ENCODE assay signal across 27 mouse cellular contexts in the genomic region with DNA sequence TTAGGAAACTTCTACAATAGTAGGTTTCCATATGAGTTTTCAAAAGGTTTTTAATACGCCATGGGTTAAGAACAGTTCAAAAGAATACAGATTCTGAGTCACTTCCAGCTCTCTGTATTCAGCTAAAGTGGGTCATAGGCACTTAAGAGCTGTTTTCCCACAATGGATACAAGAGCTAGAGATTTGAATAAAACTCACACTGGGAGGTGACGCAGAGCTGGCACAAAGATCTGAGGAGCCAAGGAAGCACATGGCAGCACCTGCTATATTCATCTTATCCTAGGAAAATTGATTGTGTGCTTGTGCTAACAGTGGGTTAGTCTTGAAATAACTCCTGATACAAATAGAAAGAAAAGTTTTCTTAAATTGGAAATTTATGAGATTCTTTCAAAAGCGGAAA.
A peak's percentile ranks its signal among the peaks of the same experiment; 100 is the strongest.
DNase-seq lines count a peak whose midpoint lies in the region; ATAC-seq and TF ChIP-seq lines count a peak whose summit lies in the region.
"Had no signal": no experiment of that assay in that cellular context is flagged by ENCODE, and none has a peak within 500 bp of the region (broad histone marks: within the 10 kb centered on the region; RNA-seq: fewer than 3 reads in every experiment).

No protein-coding gene starts in this region.

- H3K4me3 ChIP-seq in forebrain, embryonic 14.5 days (ENCODE audit: low read depth, low read length), result no peak overlapping the region
- no peak overlapping the region for H3K4me3 ChIP-seq in forebrain, embryonic 15.5 days
- H3K4me3 ChIP-seq in limb, embryonic 14.5 days (replicated peaks; ENCODE audit: low read length), result no peak overlapping the region
- H3K4me3 ChIP-seq in limb, embryonic 10.5 days, result no peak overlapping the region
- H3K4me3 ChIP-seq: forebrain, embryonic 13.5 days; intestine, embryonic 15.5 days; layer of hippocampus, adult 2 months; limb, embryonic 13.5 days; liver, embryonic 12.5 days; midbrain, embryonic 15.5 days; myocyte; neural tube, embryonic 12.5 days had no signal

- H3K27me3 ChIP-seq in forebrain, embryonic 14.5 days (replicated peaks; ENCODE audit: control insufficient read depth, insufficient read depth, low read length), result no peaks in the 10 kb centered on the region
- no peaks in the 10 kb centered on the region for H3K27me3 ChIP-seq in forebrain, embryonic 15.5 days
- no peaks in the 10 kb centered on the region for H3K27me3 ChIP-seq in limb, embryonic 14.5 days (ENCODE audit: control insufficient read depth, insufficient read depth, low read length)
- no peaks in the 10 kb centered on the region for H3K27me3 ChIP-seq in limb, embryonic 10.5 days (ENCODE audit: low read depth, poor library complexity, severe bottlenecking)
- H3K27me3 ChIP-seq: forebrain, embryonic 13.5 days; intestine, embryonic 15.5 days; limb, embryonic 13.5 days; liver, embryonic 12.5 days; midbrain, embryonic 15.5 days; neural tube, embryonic 12.5 days had no signal

- WGBS in forebrain, embryonic 14.5 days, result 74% methylated on average over 3 of the region's 3 CpGs
- 66% methylated on average over 3 of the region's 3 CpGs for WGBS in forebrain, embryonic 15.5 days
- 84% methylated on average over 3 of the region's 3 CpGs for WGBS in limb, embryonic 14.5 days
- WGBS in limb, embryonic 10.5 days, result 95% methylated on average over 3 of the region's 3 CpGs

- H3K9ac ChIP-seq in forebrain, embryonic 14.5 days (ENCODE audit: low read length), result no peak overlapping the region
- H3K9ac ChIP-seq in forebrain, embryonic 15.5 days (replicated peaks), result no peak overlapping the region
- no peak overlapping the region for H3K9ac ChIP-seq in limb, embryonic 14.5 days (ENCODE audit: low read depth, low read length, severe bottlenecking)
- H3K9ac ChIP-seq: forebrain, embryonic 13.5 days; intestine, embryonic 15.5 days; limb, embryonic 13.5 days; liver, embryonic 12.5 days; liver, postnatal 0 days; midbrain, embryonic 15.5 days; neural tube, embryonic 12.5 days had no signal

- peak; percentile 37 for DNase-seq in forebrain, embryonic 14.5 days (ENCODE audit: low spot score)
- DNase-seq in limb, embryonic 14.5 days (ENCODE audit: low spot score), result no peak
- no peak for DNase-seq in limb, embryonic 10.5 days (ENCODE audit: low spot score)
- peak; percentile 7 to 16 for DNase-seq in right cerebral cortex, adult 2 months (ENCODE audit: low spot score in 2 of 2)
- DNase-seq in right cerebral cortex, postnatal 4 days, result no peak
- DNase-seq in telencephalon, adult 2 months (ENCODE audit: low read depth, low spot score), result peak; percentile 41
- DNase-seq: adrenal gland, postnatal 36 days; cerebellum, adult 9-11 months; heart, postnatal 14 days; kidney, adult 2 months; kidney, postnatal 36 days; liver, postnatal 0 days; lung, postnatal 36 days; thymus, adult 2 months; thymus, postnatal 36 days had no signal

- TF ChIP-seq POLR2A in limb, embryonic 14.5 days (IDR thresholded peaks at IDR 0.05; ENCODE audit: borderline replicate concordance, extremely low read depth, insufficient read depth, insufficient read length), result no peak

- peak; percentile 44; the same call in 1 of the 2 replicates for ATAC-seq in forebrain, embryonic 14.5 days
- no peak for ATAC-seq in forebrain, embryonic 15.5 days (replicated peaks)
- peak; percentile 53; the same call in 1 of the 2 replicates for ATAC-seq in limb, embryonic 14.5 days (ENCODE audit: low FRiP score, low read depth)
- ATAC-seq: CD4-positive, CD25-positive, alpha-beta regulatory T cell, adult 4 months; forebrain, embryonic 13.5 days; hindbrain, embryonic 16.5 days; intestine, embryonic 15.5 days; liver, embryonic 12.5 days; liver, postnatal 0 days; midbrain, embryonic 15.5 days had no signal

- no peak overlapping the region for H3K27ac ChIP-seq in forebrain, embryonic 14.5 days (ENCODE audit: low read depth, low read length)
- no peak overlapping the region for H3K27ac ChIP-seq in forebrain, embryonic 15.5 days (replicated peaks)
- no peak overlapping the region for H3K27ac ChIP-seq in limb, embryonic 14.5 days (replicated peaks; ENCODE audit: low read depth, low read length)
- H3K27ac ChIP-seq in limb, embryonic 10.5 days, result no peak overlapping the region
- H3K27ac ChIP-seq: forebrain, embryonic 13.5 days; intestine, embryonic 15.5 days; layer of hippocampus, adult 2 months; limb, embryonic 13.5 days; liver, embryonic 12.5 days; midbrain, embryonic 15.5 days; neural tube, embryonic 12.5 days; stomach, postnatal 0 days had no signal

- no peaks in the 10 kb centered on the region for H3K9me3 ChIP-seq in forebrain, embryonic 14.5 days (replicated peaks; ENCODE audit: control insufficient read depth, low read length)
- no peaks in the 10 kb centered on the region for H3K9me3 ChIP-seq in forebrain, embryonic 15.5 days
- no peaks in the 10 kb centered on the region for H3K9me3 ChIP-seq in limb, embryonic 14.5 days (ENCODE audit: control insufficient read depth, low read length)
- H3K9me3 ChIP-seq in limb, embryonic 10.5 days (replicated peaks), result no peaks in the 10 kb centered on the region
- H3K9me3 ChIP-seq: forebrain, embryonic 13.5 days; intestine, embryonic 15.5 days; limb, embryonic 13.5 days; liver, embryonic 12.5 days; midbrain, embryonic 15.5 days; neural tube, embryonic 12.5 days had no signal

- no peak overlapping the region for H3K4me2 ChIP-seq in forebrain, embryonic 14.5 days (ENCODE audit: low read length)
- no peak overlapping the region for H3K4me2 ChIP-seq in forebrain, embryonic 15.5 days (replicated peaks)
- H3K4me2 ChIP-seq in limb, embryonic 14.5 days (replicated peaks; ENCODE audit: low read depth, low read length, severe bottlenecking), result no peak overlapping the region
- H3K4me2 ChIP-seq: forebrain, embryonic 13.5 days; intestine, embryonic 15.5 days; limb, embryonic 13.5 days; liver, embryonic 12.5 days; midbrain, embryonic 15.5 days; neural tube, embryonic 12.5 days had no signal

- no peaks in the 10 kb centered on the region for H3K36me3 ChIP-seq in forebrain, embryonic 14.5 days (ENCODE audit: control insufficient read depth, insufficient read depth, low read length)
- H3K36me3 ChIP-seq in forebrain, embryonic 15.5 days, result no peaks in the 10 kb centered on the region
- no peaks in the 10 kb centered on the region for H3K36me3 ChIP-seq in limb, embryonic 14.5 days (ENCODE audit: control insufficient read depth, insufficient read depth, low read length)
- H3K36me3 ChIP-seq in limb, embryonic 10.5 days, result no peaks in the 10 kb centered on the region
- H3K36me3 ChIP-seq: intestine, embryonic 15.5 days; limb, embryonic 13.5 days; liver, embryonic 12.5 days; midbrain, embryonic 15.5 days; neural tube, embryonic 12.5 days had no signal

- H3K4me1 ChIP-seq in forebrain, embryonic 14.5 days (ENCODE audit: control insufficient read depth, insufficient read depth, low read length), result no peaks in the 10 kb centered on the region
- H3K4me1 ChIP-seq in forebrain, embryonic 15.5 days, result no peaks in the 10 kb centered on the region
- no peaks in the 10 kb centered on the region for H3K4me1 ChIP-seq in limb, embryonic 14.5 days (ENCODE audit: control insufficient read depth, insufficient read depth, low read length)
- H3K4me1 ChIP-seq in limb, embryonic 10.5 days, result no peaks in the 10 kb centered on the region
- H3K4me1 ChIP-seq: forebrain, embryonic 13.5 days; intestine, embryonic 15.5 days; limb, embryonic 13.5 days; liver, embryonic 12.5 days; midbrain, embryonic 15.5 days; neural tube, embryonic 12.5 days had no signal

Comparison
In these comparisons a context has a peak if more than half of its experiments do, and no peak if none do; other contexts are left out.
1. DNase-seq: peak in forebrain, embryonic 14.5 days (single experiment), right cerebral cortex, adult 2 months (2 of 2) and telencephalon, adult 2 months (single experiment); none in limb, embryonic 14.5 days (single experiment), limb, embryonic 10.5 days (single experiment) and right cerebral cortex, postnatal 4 days (single experiment).